Mouse (Mus musculus): Measurements from ENCODE around the gene Vmn2r35.
"Not testable (repeated sequence)": the region's sequence is repeated elsewhere in the genome, so short reads cannot be mapped to it uniquely, and the experiment has no call there.

Vmn2r35 gene

DNA sequence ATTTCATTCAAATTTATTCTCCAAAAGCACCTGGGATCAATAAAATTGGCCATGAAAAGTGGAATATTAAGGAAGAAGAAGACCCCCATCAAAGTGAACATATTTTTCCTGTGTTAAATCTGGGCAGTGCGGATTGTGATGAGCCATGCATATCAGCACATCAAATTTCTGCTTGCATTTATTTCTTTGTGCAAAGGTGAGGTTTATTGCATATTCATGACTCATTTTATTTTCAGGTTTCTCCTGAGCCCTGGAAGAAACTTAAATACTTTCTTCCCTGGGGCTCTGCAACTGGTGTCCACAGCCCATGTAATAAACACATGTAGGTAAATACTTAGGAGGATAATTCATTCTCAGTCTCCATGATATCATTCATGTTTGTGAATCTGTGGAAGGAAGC lies at the start of gene Vmn2r35:
Gene Vmn2r35, minus strand, starts transcription at position 101 of the 400 bp plus-strand sequence.
- DNase-seq (ENCODE audit: low spot score), result not testable (repeated sequence)

DNA sequence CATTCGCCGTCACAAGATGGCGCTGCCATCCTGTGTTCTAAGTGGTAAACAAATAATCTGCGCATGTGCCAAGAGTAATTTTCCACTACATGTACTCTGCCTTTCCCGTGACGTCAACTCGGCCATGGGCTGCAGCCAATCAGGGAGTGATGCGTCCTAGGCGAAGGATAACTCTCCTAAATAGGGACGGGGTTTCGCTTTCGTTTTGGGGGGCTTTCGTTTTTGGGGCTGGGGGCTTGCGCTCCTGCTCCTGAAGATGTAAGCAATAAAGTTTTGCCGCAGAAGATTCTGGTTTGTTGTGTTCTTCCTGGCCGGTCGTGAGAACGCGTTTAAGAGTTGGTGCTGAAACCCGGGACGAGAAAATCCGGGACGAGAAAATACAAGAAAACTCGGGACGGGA lies 25.5 kb downstream of the Vmn2r35 start:
- not testable (repeated sequence) for DNase-seq (ENCODE audit: low spot score)
